Mouse (Mus musculus) layer of hippocampus, adult 9-10 months (tissue): ENCODE measurements around the gene Bola1.
"Not testable (repeated sequence)": the region's sequence is repeated elsewhere in the genome, so short reads cannot be mapped to it uniquely, and the experiment has no call there.

Experiments used
- DNase-seq: peaks from one replicate; pipeline ENCODE4 v3.0.0; 2022; ENCODE audit warnings: low spot score

Bola1 gene

DNA sequence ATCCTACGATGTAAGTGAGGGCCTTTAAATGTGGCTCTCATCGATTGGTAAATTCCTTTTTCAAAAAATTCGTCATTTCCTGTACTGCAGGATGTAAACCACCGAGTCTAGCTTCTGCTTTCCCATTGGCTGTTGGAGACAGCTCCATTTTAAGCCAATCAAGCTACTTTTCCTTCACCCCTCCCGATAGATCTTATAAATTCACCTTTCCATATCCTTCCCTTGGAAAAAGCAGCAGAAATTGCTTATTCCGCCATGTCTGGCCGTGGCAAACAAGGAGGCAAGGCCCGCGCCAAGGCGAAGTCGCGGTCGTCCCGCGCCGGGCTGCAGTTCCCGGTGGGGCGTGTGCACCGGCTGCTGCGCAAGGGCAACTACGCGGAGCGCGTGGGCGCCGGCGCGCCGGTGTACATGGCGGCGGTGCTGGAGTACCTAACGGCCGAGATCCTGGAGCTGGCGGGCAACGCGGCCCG is at the start of gene Bola1, which contains the start of gene Hist2h2ab:
TSS of gene Bola1 (minus strand) at position 49 of the 470 bp plus-strand sequence.
TSS of gene Hist2h2ab (plus strand) at position 205 of the 470 bp plus-strand sequence.
- DNase-seq, result peak; percentile 84

GRCm38 (mm10) chr3:96268776-96269378 is 49.4 kb upstream of the Bola1 start:
- DNase-seq, result not testable (repeated sequence)

- DNase-seq, result peak; percentile 78
Observed at GRCm38 (mm10) chr3:96268051-96268775, 48.7 kb upstream of the Bola1 start, which contains the start of gene Hist2h3b. Gene Hist2h3b (plus strand): TSS chr3:96268654.

- DNase-seq, result no peak
Observed at GRCm38 (mm10) chr3:96267541-96267940, 48.0 kb upstream of the Bola1 start.

DNA sequence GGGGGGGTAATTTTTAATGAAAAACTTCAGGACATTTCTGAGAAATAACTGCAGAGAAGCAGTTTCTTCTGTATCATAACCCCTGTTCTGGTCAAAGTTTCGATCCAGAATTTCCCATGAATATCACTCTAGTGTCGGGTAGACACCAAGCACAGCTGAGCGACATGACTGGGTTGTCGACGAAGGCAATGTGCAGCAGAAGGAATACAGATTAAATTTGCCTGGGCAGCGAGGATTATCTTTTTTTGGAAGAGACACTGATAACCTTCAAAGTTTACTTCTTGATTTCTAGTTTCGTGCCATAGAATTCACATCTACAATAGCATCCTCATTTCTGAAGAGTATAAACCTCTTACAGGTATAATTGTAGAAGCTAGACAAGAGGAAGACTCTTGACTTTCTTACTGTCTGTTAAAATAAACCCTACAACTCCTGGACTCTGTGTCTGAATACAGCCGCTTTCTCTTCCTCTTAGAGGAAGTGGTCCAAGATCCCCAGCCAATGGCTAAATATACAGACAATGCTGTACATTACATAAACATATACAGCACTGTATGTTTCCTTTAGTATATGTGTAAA is 46.7 kb upstream of the Bola1 start:
- DNase-seq, result no peak

GRCm38 (mm10) chr3:96264404-96264949 is 45.0 kb upstream of the Bola1 start:
- no peak for DNase-seq

DNA sequence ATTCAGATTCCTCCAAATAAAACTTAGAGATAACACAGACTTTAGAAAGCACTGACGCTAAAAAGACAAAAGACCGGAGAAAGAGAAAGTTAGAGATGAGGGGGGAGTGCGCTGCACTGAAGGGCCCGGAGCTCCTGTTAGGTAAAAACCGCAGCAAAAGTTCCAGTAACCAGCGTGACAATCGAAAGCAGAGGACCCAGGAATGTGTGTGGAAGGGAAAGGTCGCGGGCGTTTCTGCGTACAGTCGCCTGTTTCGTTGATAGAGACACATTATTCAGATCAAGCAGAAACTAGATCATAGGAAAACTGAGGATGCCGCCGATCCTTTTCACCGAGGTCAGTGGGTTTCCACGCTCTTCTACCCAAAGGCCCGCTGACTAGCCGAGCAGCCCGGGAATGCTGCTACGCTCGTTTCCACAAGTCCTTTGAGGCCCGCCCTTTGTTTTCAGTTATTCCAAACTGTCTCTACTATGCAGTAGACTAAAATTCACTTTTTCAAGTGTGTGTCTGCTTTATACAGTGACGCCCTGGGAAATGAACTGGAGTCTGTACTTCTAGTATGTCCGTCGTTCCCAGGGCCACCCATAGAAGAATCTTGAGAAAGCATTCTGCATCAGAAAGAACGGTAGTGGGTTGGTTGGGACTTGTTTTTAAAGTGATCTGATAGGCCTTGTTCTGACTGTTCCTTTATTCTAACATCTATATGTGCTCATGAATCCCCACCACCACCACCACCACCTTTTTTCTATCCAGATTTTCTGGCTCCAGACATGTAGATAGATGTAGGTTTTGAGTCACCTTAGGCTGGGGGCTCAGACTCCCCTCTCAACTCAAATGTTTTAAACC is 44.3 kb upstream of the Bola1 start:
- DNase-seq, result no peak

DNA sequence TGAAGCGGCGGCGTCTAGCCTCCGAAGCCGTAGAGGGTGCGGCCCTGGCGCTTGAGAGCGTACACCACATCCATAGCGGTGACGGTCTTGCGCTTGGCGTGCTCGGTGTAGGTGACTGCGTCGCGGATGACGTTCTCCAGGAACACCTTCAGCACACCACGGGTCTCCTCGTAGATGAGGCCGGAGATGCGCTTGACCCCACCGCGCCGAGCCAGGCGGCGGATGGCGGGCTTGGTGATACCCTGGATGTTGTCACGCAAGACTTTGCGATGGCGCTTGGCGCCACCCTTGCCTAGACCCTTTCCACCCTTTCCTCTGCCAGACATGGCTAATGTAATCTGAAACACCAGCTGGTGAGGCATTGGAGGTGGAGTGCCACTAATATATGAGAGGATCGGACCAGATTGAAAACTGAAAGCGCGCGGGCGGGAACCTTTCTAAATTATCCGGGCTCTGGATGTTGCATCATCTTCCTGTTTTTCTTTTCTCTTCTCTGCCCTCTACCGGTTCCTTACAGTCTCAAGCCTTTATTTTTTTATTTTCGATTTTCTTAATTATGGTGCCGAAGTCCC is 43.6 kb upstream of the Bola1 start, which contains the start of gene Hist2h4:
TSS of gene Hist2h4 (minus strand) at position 333 of the 572 bp plus-strand sequence.
- peak; percentile 99 for DNase-seq

- peak; percentile 58 for DNase-seq
Observed at GRCm38 (mm10) chr3:96262216-96262875, 42.8 kb upstream of the Bola1 start.

DNA sequence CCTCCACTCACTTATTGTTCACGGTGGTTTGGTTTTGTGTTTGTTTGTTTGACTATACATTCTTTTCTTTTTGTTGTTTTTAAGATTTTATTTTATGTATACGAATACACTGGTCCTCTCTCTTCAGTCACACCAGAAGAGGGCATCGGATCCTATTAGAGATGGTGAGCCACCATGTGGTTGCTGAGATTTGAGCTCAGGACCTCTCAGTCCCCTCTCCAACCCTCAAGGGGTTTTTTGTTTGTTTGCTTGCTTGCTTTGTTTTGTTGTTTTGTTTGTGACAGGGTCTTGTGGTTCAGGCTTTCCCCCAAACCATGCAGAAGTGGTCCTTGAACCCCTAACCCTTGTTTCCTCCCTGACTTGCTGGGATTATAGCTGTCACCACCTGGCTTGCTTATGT is 42.1 kb upstream of the Bola1 start:
- no peak for DNase-seq

DNA sequence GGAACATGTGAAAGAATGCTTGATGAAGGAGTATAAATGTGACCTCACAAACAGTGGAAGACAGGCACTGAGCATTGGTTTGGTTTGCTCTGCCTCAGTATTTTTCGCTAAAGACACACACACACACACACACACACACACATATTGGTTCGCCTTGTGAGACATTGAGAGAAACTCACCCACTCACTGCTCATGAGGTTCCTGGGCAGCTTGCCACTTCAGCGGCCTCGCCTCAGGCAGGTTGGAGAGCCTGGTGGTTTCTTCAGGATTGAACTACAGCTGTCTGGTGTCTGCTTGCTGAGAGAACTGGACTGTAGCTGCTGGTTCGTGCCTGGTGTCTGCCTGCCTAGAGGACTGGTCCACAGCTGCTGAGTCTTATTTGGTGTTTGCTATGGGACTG is 40.7 kb upstream of the Bola1 start:
- no peak for DNase-seq

DNA sequence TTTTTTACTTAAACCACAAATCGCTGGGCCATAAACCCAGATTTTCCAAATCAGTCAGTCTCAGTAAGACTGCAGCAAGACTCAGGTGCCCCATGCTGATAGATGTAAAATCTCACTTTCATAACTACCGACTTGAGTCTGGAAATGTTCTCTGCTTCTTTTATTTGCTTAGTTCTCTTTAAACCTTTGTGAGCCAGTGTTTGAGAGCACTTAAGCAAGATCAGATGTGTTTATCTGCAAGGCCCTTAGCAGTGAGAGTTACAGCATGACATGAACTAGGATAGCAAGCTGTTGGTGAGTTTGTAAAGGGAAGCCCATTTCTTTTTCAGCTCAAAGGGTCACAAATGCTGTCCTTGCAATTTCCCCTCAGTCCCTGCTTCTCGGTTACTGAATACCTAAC is 37.7 kb upstream of the Bola1 start:
- no peak for DNase-seq

DNA sequence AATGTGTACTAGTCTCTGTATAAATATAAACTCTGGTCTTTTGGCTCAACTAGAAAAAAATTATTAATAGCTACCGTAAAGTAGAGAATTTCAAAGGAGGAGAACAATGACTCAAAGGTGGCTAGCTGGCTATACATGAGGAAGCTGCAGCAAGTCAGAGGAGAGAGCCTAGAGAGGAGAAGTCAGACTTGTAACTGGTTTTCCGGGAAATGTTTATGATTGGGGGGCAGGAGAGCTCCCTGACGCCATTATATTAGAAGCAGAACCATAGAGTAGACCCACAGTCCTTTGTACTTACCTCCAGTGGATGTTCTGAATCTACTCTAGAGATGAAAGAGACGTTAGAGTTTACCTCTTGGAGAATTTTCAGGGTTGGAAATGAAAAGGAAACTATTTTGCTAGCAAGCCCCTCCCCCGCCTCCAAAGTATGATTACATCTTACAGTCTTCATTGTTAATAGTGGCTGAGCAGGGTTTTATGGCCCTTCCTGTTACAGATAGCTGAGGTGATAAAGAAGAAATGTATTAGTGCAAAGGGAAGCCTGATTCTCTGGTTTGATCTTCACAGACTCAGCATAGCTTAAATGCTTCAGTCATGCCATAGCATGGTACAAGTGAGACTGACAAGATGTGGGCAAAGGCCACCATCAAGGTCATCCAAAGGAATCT is 36.6 kb upstream of the Bola1 start:
- DNase-seq, result no peak

DNA sequence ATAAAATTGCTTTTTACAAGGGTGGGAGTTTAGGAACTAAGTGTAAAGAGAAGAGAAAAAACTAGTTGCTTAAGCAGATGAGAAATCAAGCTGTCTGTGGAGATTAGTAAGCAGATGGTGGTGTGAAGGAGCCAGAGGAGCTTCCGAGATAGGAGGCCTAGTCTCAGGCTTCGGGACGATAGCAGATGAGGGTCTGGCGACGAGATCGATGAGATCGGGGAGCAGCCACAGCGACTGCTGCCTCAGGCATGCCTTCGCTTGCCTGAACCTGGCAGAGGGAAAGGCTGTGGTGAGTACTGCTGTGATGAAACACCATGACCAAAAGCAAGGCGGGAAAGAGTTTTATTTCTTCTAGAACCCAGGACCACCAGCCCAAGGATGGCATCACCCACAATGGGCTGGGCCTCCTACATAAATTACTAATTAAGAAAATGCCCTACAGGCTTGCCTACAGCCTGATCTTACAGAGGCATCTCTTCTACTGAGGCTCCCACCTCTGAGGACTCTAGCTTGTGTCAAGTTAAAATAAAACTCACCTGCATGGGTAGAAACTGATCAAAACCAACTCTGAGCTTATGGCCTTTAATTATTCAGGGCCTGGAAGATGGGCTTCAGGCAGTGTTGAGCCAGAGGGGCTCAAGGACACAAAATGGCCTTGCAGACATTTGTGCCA is 35.3 kb upstream of the Bola1 start:
- DNase-seq, result no peak

- no peak for DNase-seq
Observed at GRCm38 (mm10) chr3:96251787-96252186, 32.3 kb upstream of the Bola1 start.

DNA sequence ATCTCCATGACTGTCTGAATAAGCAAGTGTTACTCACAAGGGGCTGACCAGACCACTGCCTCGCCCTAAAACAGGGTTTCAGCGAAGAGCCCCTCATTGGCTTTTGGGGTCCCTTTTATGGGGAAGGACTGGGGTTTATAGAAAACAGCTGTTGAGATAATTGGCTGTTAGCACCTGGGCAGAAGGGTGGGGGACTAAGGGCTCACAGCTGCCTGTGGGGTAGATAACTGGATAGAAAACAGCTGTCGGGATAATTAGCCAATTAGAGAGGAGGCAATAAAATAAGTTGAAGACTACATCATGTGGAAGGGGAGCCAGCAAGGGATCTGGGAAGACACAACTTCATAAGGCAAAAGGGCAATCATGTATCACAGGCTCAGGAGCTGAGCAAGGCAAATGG is 31.4 kb upstream of the Bola1 start:
- no peak for DNase-seq

GRCm38 (mm10) chr3:96249034-96249345 is 29.5 kb upstream of the Bola1 start:
- no peak for DNase-seq

GRCm38 (mm10) chr3:96248141-96249033 is 28.9 kb upstream of the Bola1 start:
- no peak for DNase-seq
